Mouse (Mus musculus) layer of hippocampus, postnatal 10 days (tissue): ENCODE results near the gene Amh. TPM values are rescaled to one million over a fixed set of nuclear protein-coding genes. Genes with fewer than 3 reads are reported as not detected.
A peak's percentile ranks its signal among the peaks of the same experiment; 100 is the strongest.

Experiments
- DNase-seq, 2 experiments: peaks; one replicate each; pipeline ENCODE4 v3.0.0; 2021; ENCODE audit warnings: low spot score in 2 of 2
- microRNA-seq, 2 experiments: library from miRNA; unstranded; fragments of <30 nt; microRNA quantifications; one replicate each; pipeline ENCODE4 v1.2.0; 2021
- total RNA-seq, 2 experiments: library from RNA; stranded (reverse); gene quantifications; 2 replicates each; pipeline ENCODE4 v1.2.3; 2021

Gene Amh
- total RNA-seq, 2 experiments from 2014 or later: 2.1 to 2.5 TPM

- no peak for DNase-seq
Observed at GRCm38 (mm10) chr10:80855749-80856073, 50.7 kb downstream of the Amh start.

- peak in 1 of 2 experiments; percentile 49 for DNase-seq
Observed at GRCm38 (mm10) chr10:80856267-80856666, 51.2 kb downstream of the Amh start.

GRCm38 (mm10) chr10:80856908-80857307, 51.9 kb downstream of the Amh start:
- no peak for DNase-seq

Small RNAs within 50 kb of the gene (microRNA-seq; reads per million reads assigned to microRNA genes)
- 5.3 to 6.5 reads per million in 2 experiments for gene Mir1982

Other genes starting within 250 kb of the Amh start
- gene Rexo1, start 243.7 kb upstream of the Amh start, total RNA-seq: 10 to 100 TPM; 49.5 to 53.9 TPM
- gene Klf16, start 227.9 kb upstream of the Amh start, total RNA-seq: 10 to 100 TPM; 41.8 to 43.6 TPM
- gene Abhd17a, start 214.9 kb upstream of the Amh start, total RNA-seq: 100 to 1,000 TPM; 179 to 191 TPM
- 10 to 100 TPM; 34.9 to 42.9 TPM for gene Scamp4, start 202.4 kb upstream of the Amh start, total RNA-seq
- 1 to 10 TPM; 2.1 to 4.5 TPM for gene Adat3, start 202.4 kb upstream of the Amh start, total RNA-seq
- gene Gm49322, start 199.2 kb upstream of the Amh start, total RNA-seq: 1 to 10 TPM; 2.6 to 3.0 TPM
- gene Csnk1g2, start 182.4 kb upstream of the Amh start, total RNA-seq: 100 to 1,000 TPM; 146 to 157 TPM
- gene Btbd2, start 148.2 kb upstream of the Amh start, total RNA-seq: 10 to 100 TPM; 84.4 to 90.6 TPM
- gene Mknk2, start 127.1 kb upstream of the Amh start, total RNA-seq: 10 to 100 TPM; 48.5 to 53.2 TPM
- 10 to 100 TPM; 21.2 to 22.5 TPM for gene Mob3a, start 103.3 kb upstream of the Amh start, total RNA-seq
- 10 to 100 TPM; 51.0 to 69.9 TPM for gene Izumo4, start 103.1 kb upstream of the Amh start, total RNA-seq
- 100 to 1,000 TPM; 135 to 139 TPM for gene Ap3d1, start 63.0 kb upstream of the Amh start, total RNA-seq
- gene Dot1l, start 50.0 kb upstream of the Amh start, total RNA-seq: 10 to 100 TPM; 61.0 to 67.4 TPM
- 10 to 100 TPM; 42.9 to 45.3 TPM for gene Sf3a2, start 7.0 kb upstream of the Amh start, total RNA-seq
- gene Plekhj1, start 6.6 kb upstream of the Amh start, total RNA-seq: 10 to 100 TPM; 61.9 to 72.8 TPM
- 1 to 10 TPM; 1.4 TPM for gene Jsrp1, start 8.3 kb downstream of the Amh start, total RNA-seq
- gene Oaz1, start 21.4 kb downstream of the Amh start, total RNA-seq: 100 to 1,000 TPM; 399 to 419 TPM
- 10 to 100 TPM; 20.4 to 25.9 TPM for gene Lingo3, start 38.8 kb downstream of the Amh start, total RNA-seq
- gene Lsm7, start 50.0 kb downstream of the Amh start, total RNA-seq: 10 to 100 TPM; 52.3 to 54.0 TPM
- gene Sppl2b, start 50.0 kb downstream of the Amh start, total RNA-seq: 10 to 100 TPM; 80.4 to 97.8 TPM
- gene Tmprss9, start 66.6 kb downstream of the Amh start, total RNA-seq: under 1 TPM; 0.11 to 0.16 TPM
- 100 to 1,000 TPM; 157 to 172 TPM for gene Timm13, start 95.7 kb downstream of the Amh start, total RNA-seq
- gene Lmnb2, start 113.0 kb downstream of the Amh start, total RNA-seq: 10 to 100 TPM; 23.1 to 26.2 TPM
- gene Gadd45b, start 124.8 kb downstream of the Amh start, total RNA-seq: 10 to 100 TPM; 12.1 to 14.4 TPM
- 100 to 1,000 TPM; 145 to 156 TPM for gene Gng7, start 209.7 kb downstream of the Amh start, total RNA-seq
- gene Diras1, start 220.4 kb downstream of the Amh start, total RNA-seq: 100 to 1,000 TPM in 1 of 2 experiments, 10 to 100 TPM in 1; 92.4 to 110 TPM
- 10 to 100 TPM; 57.3 to 66.0 TPM for gene Slc39a3, start 232.2 kb downstream of the Amh start, total RNA-seq